Mouse (Mus musculus) limb, embryonic 12.5 days (tissue): ENCODE data around the gene Tmem104. TPM values are rescaled to one million over a fixed set of nuclear protein-coding genes. Genes with fewer than 3 reads are reported as not detected.

Source experiments
- ATAC-seq: fragments of 200-750 bp; cut with Nextera tagmentation; 2 replicates; pipeline ENCODE4 v1.8.0; 2017; ENCODE audit warnings: low read depth, moderate TSS enrichment; ENCODE audit not compliant: insufficient number of reproducible peaks, insufficient read depth, low FRiP score, low TSS enrichment
- H3K27ac ChIP-seq: fragments of 300-500 bp; sonication (generic); 2 replicates; pipeline ENCODE4 v1.5.1; 2016; ENCODE audit warnings: mild to moderate bottlenecking, moderate library complexity
- H3K27me3 ChIP-seq: fragments of 300-500 bp; sonication (generic); 2 replicates; pipeline ENCODE4 v1.6.1; 2016; ENCODE audit warnings: mild to moderate bottlenecking, moderate library complexity
- H3K36me3 ChIP-seq: fragments of 300-500 bp; sonication (generic); 2 replicates; pipeline ENCODE4 v1.6.1; 2016; ENCODE audit warnings: mild to moderate bottlenecking, moderate library complexity
- H3K4me1 ChIP-seq: fragments of 300-500 bp; sonication (generic); replicated peaks from 2 replicates; pipeline ENCODE4 v1.6.1; 2016
- H3K4me2 ChIP-seq: fragments of 300-500 bp; sonication (generic); 2 replicates; pipeline ENCODE4 v1.6.1; 2016; ENCODE audit warnings: mild to moderate bottlenecking, moderate library complexity
- H3K4me3 ChIP-seq: fragments of 300-500 bp; sonication (generic); replicated peaks from 2 replicates; pipeline ENCODE4 v1.5.1; 2016; ENCODE audit warnings: mild to moderate bottlenecking
- H3K9ac ChIP-seq: fragments of 300-500 bp; sonication (generic); replicated peaks from 2 replicates; pipeline ENCODE4 v1.6.1; 2016; ENCODE audit warnings: mild to moderate bottlenecking, moderate library complexity
- H3K9me3 ChIP-seq: fragments of 300-500 bp; sonication (generic); 2 replicates; pipeline ENCODE4 v1.6.1; 2016; ENCODE audit warnings: mild to moderate bottlenecking, moderate library complexity
- WGBS: fragments of 180-500 bp; shearing (Covaris S2); methylation state at CpG from one replicate; pipeline ENCODE4 v1.1.7; 2016; 5-methylcytosine and 5-hydroxymethylcytosine counted together
- polyA plus RNA-seq: library from polyadenylated mRNA; unstranded; fragments of >200 nt; fragmentation: Nextera tagmentation; extraction: Ambion mirVana; gene quantifications from 2 replicates; pipeline ENCODE4 v1.2.1, GENCODE M21; 2016

Gene Tmem104
- polyA plus RNA-seq, 1 experiment from 2014 or later = 5.8 TPM

DNA sequence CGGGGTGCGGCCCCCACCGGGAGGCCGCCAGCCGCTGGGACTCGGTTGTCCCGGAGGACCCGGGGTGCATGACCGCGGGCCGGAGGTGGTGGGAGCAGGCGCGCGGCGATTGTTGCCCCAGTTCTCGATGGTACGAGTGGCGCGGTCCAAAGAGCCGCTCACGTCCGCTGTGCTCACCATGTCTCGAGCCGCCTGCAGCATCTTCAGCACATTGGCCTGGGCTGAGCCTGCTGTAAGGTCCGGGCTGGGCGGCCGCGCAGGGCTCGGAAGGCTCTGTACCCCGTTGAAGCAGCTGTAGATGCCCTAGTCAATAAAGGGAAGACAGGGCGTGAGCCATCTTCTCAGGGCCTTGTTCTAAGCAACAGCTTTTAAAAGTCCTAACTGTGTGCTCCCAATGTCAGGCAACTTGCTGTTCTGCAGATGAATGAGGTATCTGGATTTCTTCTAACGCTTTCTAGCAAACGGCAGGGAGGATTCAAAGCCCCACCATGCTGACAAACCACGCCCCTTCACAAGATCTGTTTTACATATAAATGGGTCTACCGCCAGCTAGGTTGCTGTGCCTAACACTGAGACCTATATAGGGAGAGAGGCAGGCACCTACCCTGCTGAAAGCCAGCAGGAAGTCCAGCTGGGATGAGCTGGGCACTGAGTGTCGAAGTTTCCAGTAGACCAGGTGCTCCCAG, 63.3 kb downstream of the Tmem104 start:
- Histone ChIP-seq H3K36me3 (no peaks in the 10 kb centered on the region), H3K27me3 (peaks cover 99% of the 10 kb centered on the region), H3K4me2 (peak overlapping the region; percentile 74), H3K9me3 (no peaks in the 10 kb centered on the region), H3K4me3 (peak overlapping the region; percentile 42), H3K9ac (peak overlapping the region; percentile 18; the same call in 1 of the 2 replicates), H3K27ac (no peak overlapping the region), H3K4me1 (peaks cover 31% of the 10 kb centered on the region)
- no peak for ATAC-seq
- WGBS = 2% methylated on average over 36 of the region's 36 CpGs

DNA sequence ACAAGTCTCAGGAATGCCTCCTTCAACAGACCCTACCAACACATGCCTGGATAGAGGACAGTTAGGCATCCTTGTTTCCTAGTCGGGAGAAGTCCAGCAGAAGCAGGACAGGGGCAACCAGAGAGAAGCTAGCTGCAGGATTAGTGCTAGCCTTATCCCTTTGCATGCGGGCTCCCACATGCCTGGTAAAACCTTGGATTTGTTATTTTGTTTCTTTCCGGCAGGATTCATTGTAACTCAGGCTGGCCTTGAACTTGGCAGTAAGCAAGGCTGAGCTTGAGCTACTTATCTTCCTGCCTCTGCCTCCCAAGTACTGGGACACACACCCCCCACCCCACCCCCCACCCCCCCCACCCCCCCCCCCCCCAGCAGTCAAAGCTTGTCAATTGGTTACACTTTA, 64.0 kb downstream of the Tmem104 start:
- Histone ChIP-seq H3K4me3 (no peak overlapping the region), H3K9ac (no peak overlapping the region), H3K4me2 (no peak overlapping the region), H3K27me3 (peaks cover 100% of the 10 kb centered on the region), H3K27ac (no peak overlapping the region), H3K4me1 (peaks cover 23% of the 10 kb centered on the region), H3K9me3 (no peaks in the 10 kb centered on the region), H3K36me3 (no peaks in the 10 kb centered on the region)
- 59% methylated on average over 3 of the region's 3 CpGs for WGBS
- no peak for ATAC-seq

DNA sequence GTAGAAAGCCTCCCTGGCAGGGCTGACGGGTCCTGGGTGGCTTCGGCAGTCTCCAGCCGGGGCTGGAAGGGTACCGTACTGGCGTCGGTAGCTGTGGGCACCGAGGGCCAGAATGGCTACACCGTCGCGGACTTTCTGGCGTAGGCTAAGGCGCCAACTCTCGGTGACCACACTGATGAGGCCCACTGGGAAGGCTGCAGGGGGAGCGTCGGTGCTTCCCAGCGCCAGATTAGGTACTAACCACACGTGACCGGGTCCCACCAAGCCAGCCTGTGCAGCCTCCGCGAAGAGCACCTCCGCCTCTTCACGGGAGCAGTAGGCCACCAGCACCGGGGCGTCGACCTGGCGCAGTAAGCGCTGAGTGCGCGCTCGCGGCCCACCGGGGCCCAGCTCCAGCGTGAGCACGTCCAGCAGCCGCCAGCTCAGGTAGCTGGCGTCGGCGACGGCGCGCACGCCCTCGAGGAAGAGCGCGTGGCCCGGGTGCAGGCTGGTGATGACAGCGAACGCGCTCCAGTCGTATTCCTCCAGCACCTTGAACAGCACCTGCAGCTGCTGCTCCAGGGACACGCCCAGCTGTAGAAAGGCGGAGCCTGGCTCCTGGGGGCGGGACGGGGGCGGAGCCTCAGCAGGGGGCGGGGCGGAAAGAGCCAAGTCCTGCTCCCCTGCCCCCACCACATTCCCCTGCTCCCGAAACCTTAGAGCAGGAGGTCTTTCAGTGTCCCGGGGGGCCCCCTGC, 70.7 kb downstream of the Tmem104 start:
- Histone ChIP-seq H3K27ac (no peak overlapping the region), H3K4me3 (peak overlapping the region; percentile 25), H3K9me3 (no peaks in the 10 kb centered on the region), H3K36me3 (no peaks in the 10 kb centered on the region), H3K4me2 (peak overlapping the region; percentile 36), H3K4me1 (peaks cover 9% of the 10 kb centered on the region), H3K27me3 (peaks cover 100% of the 10 kb centered on the region), H3K9ac (no peak overlapping the region)
- no peak for ATAC-seq
- WGBS = 15% methylated on average over 59 of the region's 59 CpGs

DNA sequence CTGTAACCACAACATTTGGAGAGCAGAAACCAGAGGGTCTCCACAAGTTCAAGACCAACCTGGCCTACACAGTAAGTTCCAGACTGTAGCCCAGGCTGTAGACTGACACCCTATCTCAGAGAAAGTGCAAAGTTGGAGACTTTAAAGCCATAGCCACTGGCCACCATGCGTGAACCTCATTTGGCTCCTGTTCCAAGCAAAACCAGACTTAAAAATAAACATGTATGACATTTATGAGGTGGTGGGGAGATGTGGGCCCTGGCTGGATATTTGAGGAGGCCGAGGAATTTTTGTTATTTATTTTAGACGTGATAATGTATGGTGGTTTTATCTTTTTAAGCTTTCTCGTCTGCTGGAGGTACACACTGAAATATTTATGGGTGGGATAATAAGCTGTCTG, 71.8 kb downstream of the Tmem104 start:
- 42% methylated on average over 4 of the region's 4 CpGs for WGBS
- peaks cover 9% of the 10 kb centered on the region for H3K4me1 ChIP-seq
- no peak overlapping the region for H3K9ac ChIP-seq
- no peaks in the 10 kb centered on the region for H3K9me3 ChIP-seq
- no peaks in the 10 kb centered on the region for H3K36me3 ChIP-seq
- peaks cover 100% of the 10 kb centered on the region for H3K27me3 ChIP-seq
- H3K27ac ChIP-seq = no peak overlapping the region
- ATAC-seq = no peak
- H3K4me2 ChIP-seq = no peak overlapping the region
- H3K4me3 ChIP-seq = no peak overlapping the region

DNA sequence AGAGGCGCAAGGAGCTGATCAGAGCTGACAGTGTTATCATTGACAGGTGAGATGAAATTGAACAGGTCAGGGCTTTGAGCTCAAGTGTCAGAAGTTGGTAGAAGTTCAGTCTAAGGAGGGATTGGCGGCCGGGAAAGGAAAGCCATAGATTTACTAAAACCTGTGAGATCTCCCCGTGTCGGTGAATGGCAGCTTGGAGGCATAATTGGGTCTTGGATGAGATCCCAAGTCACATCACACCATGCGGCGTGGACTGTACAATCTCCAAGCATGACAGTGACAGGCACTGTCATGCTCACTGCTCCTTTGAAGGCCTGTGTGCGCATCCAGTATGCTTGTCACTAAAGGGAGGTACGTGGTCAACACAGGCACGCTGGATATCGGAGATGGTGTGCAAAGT, 75.7 kb downstream of the Tmem104 start:
- no peaks in the 10 kb centered on the region for H3K9me3 ChIP-seq
- no peak for ATAC-seq
- no peak overlapping the region for H3K4me3 ChIP-seq
- no peaks in the 10 kb centered on the region for H3K36me3 ChIP-seq
- 81% methylated on average over 11 of the region's 11 CpGs for WGBS
- H3K9ac ChIP-seq = no peak overlapping the region
- H3K4me1 ChIP-seq = peaks cover 16% of the 10 kb centered on the region
- no peak overlapping the region for H3K4me2 ChIP-seq
- peaks cover 100% of the 10 kb centered on the region for H3K27me3 ChIP-seq
- no peak overlapping the region for H3K27ac ChIP-seq

DNA sequence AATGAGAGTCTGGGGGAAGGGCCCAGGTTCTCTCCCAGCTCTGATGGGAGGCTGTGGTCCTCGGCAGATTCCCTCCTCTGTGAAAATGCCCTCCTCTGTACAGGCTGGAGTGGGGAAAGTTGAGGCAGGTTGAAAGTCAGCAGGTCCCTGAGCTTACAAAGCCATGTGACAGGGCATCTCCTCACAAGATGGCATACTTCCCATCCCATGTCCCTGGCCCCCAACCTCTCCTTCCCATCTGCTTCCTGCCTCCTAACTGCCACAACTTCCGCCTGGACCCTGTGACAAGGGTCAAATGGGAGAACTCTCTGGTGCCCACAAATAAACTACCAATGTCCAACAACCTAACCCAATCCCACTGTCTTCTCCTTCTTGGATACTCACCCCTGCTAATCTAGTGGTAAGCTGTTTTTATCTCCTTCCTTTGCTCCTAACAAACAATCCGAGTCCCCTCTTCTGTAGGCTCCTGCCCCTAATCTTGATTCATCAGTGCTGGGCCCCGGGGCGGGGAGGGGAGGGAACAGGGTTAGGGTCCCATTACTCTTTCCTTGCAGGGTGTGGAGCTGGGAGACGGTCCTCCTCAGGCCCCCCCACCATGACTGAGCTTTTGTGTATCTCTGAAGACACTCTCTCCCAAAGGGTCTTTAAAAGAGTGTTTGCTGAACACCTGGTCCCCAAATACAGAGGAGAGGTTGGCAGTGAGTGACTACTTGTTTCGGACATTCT, 77.0 kb downstream of the Tmem104 start:
- no peak overlapping the region for H3K9ac ChIP-seq
- H3K4me1 ChIP-seq = peaks cover 11% of the 10 kb centered on the region
- no peak overlapping the region for H3K4me2 ChIP-seq
- H3K4me3 ChIP-seq = no peak overlapping the region
- no peaks in the 10 kb centered on the region for H3K9me3 ChIP-seq
- WGBS = 62% methylated on average over 7 of the region's 7 CpGs
- peaks cover 100% of the 10 kb centered on the region for H3K27me3 ChIP-seq
- H3K36me3 ChIP-seq = peaks cover 9% of the 10 kb centered on the region
- no peak for ATAC-seq
- no peak overlapping the region for H3K27ac ChIP-seq

DNA sequence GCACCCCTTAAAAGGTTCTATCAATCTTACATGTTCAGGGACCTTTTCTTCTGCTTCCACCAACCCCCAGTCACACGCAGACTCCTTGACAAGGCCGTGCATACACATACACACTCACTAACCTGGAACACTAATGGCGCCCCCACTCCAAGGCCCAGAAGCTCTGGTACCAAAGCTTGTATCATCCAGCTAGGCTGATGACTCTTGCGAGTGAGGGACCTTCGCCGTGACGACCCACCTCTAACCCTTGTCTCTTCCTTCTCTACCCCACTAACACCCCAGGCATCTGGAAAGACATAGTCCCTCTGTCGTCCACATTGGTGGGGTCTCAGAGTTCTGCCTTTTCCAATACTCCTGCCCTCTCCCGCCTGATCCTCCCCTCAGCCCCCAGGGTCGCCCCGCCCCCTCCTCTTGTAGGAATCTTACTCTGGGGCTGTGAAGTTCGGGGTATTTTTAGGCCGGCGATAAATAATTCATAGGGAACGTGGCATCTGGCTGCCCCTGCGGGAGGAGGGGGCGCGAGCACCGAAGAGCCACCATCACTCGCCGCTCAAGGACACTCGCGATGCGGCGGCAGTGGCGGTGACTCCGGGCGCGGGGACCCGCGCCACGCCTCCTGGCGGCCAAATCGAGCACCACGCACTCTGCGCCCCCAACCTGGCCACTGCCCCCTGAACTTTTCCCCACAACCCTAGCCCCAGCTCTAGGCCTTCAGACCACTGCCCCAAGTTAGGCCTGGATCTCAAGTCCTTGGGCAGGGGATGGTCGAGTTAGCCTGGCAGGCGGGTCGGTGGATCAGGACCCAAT, 77.8 kb downstream of the Tmem104 start:
- no peak for ATAC-seq
- WGBS = 6% methylated on average over 39 of the region's 39 CpGs
- Histone ChIP-seq H3K9me3 (no peaks in the 10 kb centered on the region), H3K4me1 (peaks cover 12% of the 10 kb centered on the region), H3K4me2 (peak overlapping the region; percentile 55), H3K4me3 (peak overlapping the region; percentile 34), H3K27ac (no peak overlapping the region), H3K27me3 (peaks cover 100% of the 10 kb centered on the region), H3K9ac (no peak overlapping the region), H3K36me3 (peaks cover 14% of the 10 kb centered on the region)

DNA sequence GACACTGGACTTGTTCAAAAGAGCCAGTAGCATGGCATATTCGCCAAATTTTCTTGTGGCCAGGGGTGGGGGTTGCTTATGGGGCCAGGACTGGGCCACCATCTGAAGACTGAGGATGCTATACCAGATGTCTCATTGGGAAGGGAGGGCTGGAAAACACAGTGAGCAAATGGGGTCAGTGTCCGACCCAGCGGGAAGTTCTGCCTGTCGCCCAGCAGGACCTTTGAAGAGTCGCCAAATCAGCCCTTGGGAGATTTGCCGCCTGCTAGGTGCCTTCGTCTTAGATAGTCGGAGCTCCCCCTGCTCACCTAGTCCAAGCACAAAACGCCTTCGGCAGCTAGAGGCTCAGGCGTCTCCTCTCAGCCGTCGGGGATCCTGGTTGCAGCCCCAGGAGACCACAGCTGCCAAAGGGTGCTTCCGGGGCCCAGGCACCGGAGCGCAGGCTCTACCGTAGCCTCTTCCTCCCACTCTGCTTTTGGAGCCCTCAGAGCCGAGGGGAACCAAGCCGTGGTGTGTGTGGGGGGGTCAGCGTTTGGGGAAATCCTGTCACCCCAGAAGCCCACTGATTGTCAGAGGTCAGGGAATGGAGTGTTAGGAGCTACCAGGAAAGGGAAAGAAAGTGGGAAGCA, 78.6 kb downstream of the Tmem104 start:
- no peaks in the 10 kb centered on the region for H3K9me3 ChIP-seq
- no peak overlapping the region for H3K4me3 ChIP-seq
- H3K36me3 ChIP-seq = peaks cover 14% of the 10 kb centered on the region
- H3K9ac ChIP-seq = no peak overlapping the region; the same call in 1 of the 2 replicates
- no peak for ATAC-seq
- peaks cover 15% of the 10 kb centered on the region for H3K4me1 ChIP-seq
- peaks cover 94% of the 10 kb centered on the region for H3K27me3 ChIP-seq
- H3K27ac ChIP-seq = no peak overlapping the region
- 3% methylated on average over 20 of the region's 20 CpGs for WGBS
- peak overlapping the region; percentile 81 for H3K4me2 ChIP-seq

DNA sequence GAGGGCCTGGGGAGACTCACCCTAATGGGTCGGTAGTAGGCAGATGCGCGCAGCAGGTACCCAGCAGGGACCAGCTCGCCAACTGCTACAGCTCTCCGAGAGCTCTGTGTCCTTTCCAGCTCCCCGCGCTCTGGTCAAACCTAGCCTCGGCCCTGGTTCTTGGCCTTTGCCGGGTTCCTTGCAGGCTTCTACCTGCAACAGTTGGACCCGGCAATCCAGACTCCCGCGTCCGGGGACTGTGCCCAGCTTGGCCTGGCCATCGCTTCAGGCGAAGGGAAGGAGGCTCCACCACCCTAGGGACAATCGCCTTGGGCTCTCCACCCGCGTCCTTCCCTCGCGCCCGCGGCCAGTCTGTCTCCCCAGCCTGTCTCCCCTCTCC, 79.1 kb downstream of the Tmem104 start:
- no peak for ATAC-seq
- Histone ChIP-seq H3K36me3 (peaks cover 14% of the 10 kb centered on the region), H3K9ac (peak overlapping the region; percentile 53; the same call in 1 of the 2 replicates), H3K4me1 (peaks cover 15% of the 10 kb centered on the region), H3K9me3 (no peaks in the 10 kb centered on the region), H3K4me3 (peak overlapping the region; percentile 45), H3K27me3 (peaks cover 89% of the 10 kb centered on the region), H3K4me2 (peak overlapping the region; percentile 81), H3K27ac (no peak overlapping the region)
- WGBS = 2% methylated on average over 21 of the region's 22 CpGs

DNA sequence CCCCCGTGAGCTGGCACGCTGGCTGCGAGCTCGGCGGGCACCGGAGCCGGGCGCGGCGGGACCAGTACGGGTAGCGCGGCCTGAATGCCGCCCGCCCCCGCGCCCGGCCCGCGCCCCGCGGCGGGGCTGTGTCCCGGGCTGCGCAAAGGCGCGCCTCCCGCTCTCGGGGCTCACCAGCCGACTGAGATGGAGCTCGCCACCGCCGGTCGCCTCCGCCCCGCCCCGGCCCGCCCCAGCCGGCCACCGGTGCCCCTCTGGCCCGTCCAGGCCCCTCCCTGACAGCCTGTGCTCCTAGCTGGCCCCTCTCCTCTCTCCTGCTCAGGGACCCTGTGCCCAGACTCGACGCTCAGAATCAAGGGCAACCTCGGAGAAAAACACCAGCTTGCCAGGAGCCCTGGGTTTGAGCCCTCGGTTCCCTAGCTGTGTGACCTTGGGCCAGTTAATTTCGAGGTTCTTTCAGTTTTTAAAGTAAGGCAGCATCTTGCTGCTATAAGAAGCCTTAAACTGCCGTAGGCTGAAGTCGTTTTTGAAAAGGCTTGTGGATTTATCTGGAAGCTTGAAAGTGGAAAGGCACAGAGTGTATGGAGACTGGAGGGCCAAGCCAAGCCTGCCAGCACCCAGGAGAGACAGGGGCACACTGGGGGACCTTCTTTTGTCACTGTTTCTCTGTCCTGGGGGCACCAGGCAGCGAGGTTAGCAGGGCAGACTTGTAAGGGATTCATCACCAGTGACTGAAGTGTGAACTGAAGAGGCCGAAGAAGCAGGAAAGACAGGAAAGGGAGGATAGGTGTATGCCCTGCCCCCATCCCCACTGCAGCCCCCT, 80.0 kb downstream of the Tmem104 start, which contains the start of gene Grin2c:
Gene Grin2c, minus strand, starts transcription at position 183 of the 823 bp plus-strand sequence.
- Histone ChIP-seq H3K36me3 (peaks cover 14% of the 10 kb centered on the region), H3K4me1 (peaks cover 15% of the 10 kb centered on the region), H3K9ac (peak within 1 kb of the TSS; percentile 53), H3K9me3 (no peaks in the 10 kb centered on the region), H3K27me3 (peaks cover 81% of the 10 kb centered on the region), H3K4me2 (peak within 1 kb of the TSS; percentile 81), H3K27ac (no peak within 1 kb of the TSS), H3K4me3 (peak within 1 kb of the TSS; percentile 45)
- ATAC-seq = no peak
- 4% methylated on average over 41 of the region's 50 CpGs for WGBS
